Comparison of ENCODE assay signal across 1 mouse cellular context in the genomic region with DNA sequence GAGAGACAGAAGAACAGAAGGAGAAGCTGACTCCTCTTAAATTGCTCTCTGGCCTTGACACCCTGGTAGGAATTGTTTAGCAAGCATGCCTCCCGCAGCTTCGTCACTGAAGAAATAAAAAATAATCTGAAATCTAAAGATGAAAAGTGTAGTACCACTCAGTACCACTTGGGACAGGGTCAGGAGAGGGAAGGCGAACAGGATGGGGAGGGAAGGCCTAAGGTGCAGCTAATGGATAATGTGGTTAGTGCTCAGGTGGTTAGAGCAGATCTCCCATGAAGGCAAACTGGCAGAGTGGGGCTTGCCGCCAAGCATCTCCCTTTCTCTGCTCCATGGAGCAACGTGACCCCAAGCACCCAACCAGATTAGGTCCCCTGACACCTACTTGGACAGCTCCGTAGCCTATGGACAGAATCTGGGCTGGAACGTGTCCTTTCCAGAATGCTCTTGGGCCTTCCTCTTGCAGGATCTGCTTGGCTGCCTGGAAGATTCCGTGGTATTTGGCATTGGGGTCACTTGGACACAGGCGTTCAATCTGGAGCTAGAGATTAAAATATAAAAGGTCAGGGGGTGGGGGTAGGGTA.
TF ChIP-seq lines count a peak whose summit lies in the region.

No protein-coding gene starts in this region.

TF ChIP-seq in MEL, 35 proteins besides CTCF, POLR2A, EP300 and RAD21:
- TF ChIP-seq ZNF384 (IDR thresholded peaks at IDR 0.05; ENCODE audit: low read depth, low read length): no peak
- TF ChIP-seq GATA1 (IDR thresholded peaks at IDR 0.05; ENCODE audit: low read depth, low read length): no peak
- no peak for TF ChIP-seq CHD1 (IDR thresholded peaks at IDR 0.05; ENCODE audit: low read depth, low read length)
- no peak for TF ChIP-seq TAL1 (IDR thresholded peaks at IDR 0.05; ENCODE audit: low read length)
- TF ChIP-seq RCOR1 (IDR thresholded peaks at IDR 0.05; ENCODE audit: low read depth, low read length): no peak
- TF ChIP-seq MEF2A (IDR thresholded peaks at IDR 0.05; ENCODE audit: extremely low read depth, insufficient replicate concordance, low read depth, low read length, poor library complexity, severe bottlenecking): no peak
- no peak for TF ChIP-seq NRF1 (IDR thresholded peaks at IDR 0.05; ENCODE audit: insufficient read depth, low read depth, low read length, poor library complexity, severe bottlenecking)
